Mouse (Mus musculus) adrenal gland, postnatal 36 days (tissue): ENCODE measurements around the gene Rhox2h. TPM values are rescaled to one million over a fixed set of nuclear protein-coding genes. Genes with fewer than 3 reads are reported as not detected.
"Not testable (repeated sequence)": the region's sequence is repeated elsewhere in the genome, so short reads cannot be mapped to it uniquely, and the experiment has no call there.

ENCODE experiments used
- DNase-seq, 2 experiments: peaks; one replicate each; pipeline ENCODE4 v3.0.0; 2021; ENCODE audit warnings: mixed read lengths in 1 of 2
- long read RNA-seq, 2 experiments: library from polyadenylated mRNA; stranded (forward); transcript quantifications; one replicate each; pipeline ENCODE4 v2.0.0; 2021; ENCODE audit warnings: borderline sequencing depth in 2 of 2
- total RNA-seq, 2 experiments: library from RNA; stranded (reverse); gene quantifications; 2 replicates each; pipeline ENCODE4 v1.2.3; 2021

Rhox2h gene
- total RNA-seq = not detected
- long read RNA-seq, experiment 1 = 0 reads
- long read RNA-seq, experiment 2 = 0 reads

- DNase-seq = not testable (repeated sequence)
These were observed at the start of gene Rhox2h for GRCm38 (mm10) chrX:37673177-37673576. Rhox2h (minus strand) TSS chrX:37673277.

- DNase-seq = no peak
These were observed 28.8 kb upstream of the Rhox2h start for GRCm38 (mm10) chrX:37701821-37702387.

GRCm38 (mm10) chrX:37692261-37692660 lies 19.2 kb upstream of the Rhox2h start:
- DNase-seq = no peak

GRCm38 (mm10) chrX:37683031-37683715 lies 10.1 kb upstream of the Rhox2h start:
- DNase-seq = no peak

- DNase-seq = not testable (repeated sequence)
These were observed 4.4 kb downstream of the Rhox2h start, which contains the start of gene Rhox3h for GRCm38 (mm10) chrX:37668664-37669063. Rhox3h (minus strand) TSS chrX:37668764.

- DNase-seq = not testable (repeated sequence)
These were observed 21.9 kb downstream of the Rhox2h start, which contains the start of gene Rhox4g for GRCm38 (mm10) chrX:37651227-37651626. Rhox4g (minus strand) TSS chrX:37651327.

GRCm38 (mm10) chrX:37643370-37643769 lies 29.7 kb downstream of the Rhox2h start, which contains the start of gene Rhox2g:
Rhox2g (minus strand) TSS chrX:37643470.
- not testable (repeated sequence) for DNase-seq

- not testable (repeated sequence) for DNase-seq
These were observed 44.6 kb downstream of the Rhox2h start, which contains the start of gene Rhox3g for GRCm38 (mm10) chrX:37628512-37628911. Rhox3g (minus strand) TSS chrX:37628612.

Other genes starting within 250 kb of the Rhox2h start
- not detected for gene Rhox4b, start 240.8 kb downstream of the Rhox2h start, total RNA-seq
- gene Rhox2c, start 219.6 kb downstream of the Rhox2h start, total RNA-seq = not detected
- not detected for gene Rhox3c, start 214.7 kb downstream of the Rhox2h start, total RNA-seq
- not detected for gene Rhox4c, start 192.9 kb downstream of the Rhox2h start, total RNA-seq
- not detected for gene Rhox2d, start 179.8 kb downstream of the Rhox2h start, total RNA-seq
- gene Rhox4d, start 158.9 kb downstream of the Rhox2h start, total RNA-seq = not detected
- not detected for gene Rhox2e, start 142.8 kb downstream of the Rhox2h start, total RNA-seq
- not detected for gene Rhox3e, start 131.3 kb downstream of the Rhox2h start, total RNA-seq
- not detected for gene Rhox4e, start 115.9 kb downstream of the Rhox2h start, total RNA-seq
- not detected for gene Rhox2f, start 101.9 kb downstream of the Rhox2h start, total RNA-seq
- gene Rhox3f, start 92.3 kb downstream of the Rhox2h start, total RNA-seq = not detected
- not detected for gene Rhox4f, start 65.6 kb downstream of the Rhox2h start, total RNA-seq
- gene Rhox3g, start 44.7 kb downstream of the Rhox2h start, total RNA-seq = not detected
- gene Rhox2g, start 29.8 kb downstream of the Rhox2h start, total RNA-seq = not detected
- gene Rhox4g, start 21.9 kb downstream of the Rhox2h start, total RNA-seq = not detected
- not detected for gene Rhox3h, start 4.5 kb downstream of the Rhox2h start, total RNA-seq
- gene Rhox5, start 131.6 kb upstream of the Rhox2h start, total RNA-seq = not detected
- not detected for gene Rhox6, start 153.6 kb upstream of the Rhox2h start, total RNA-seq
- not detected for gene Rhox7a, start 158.4 kb upstream of the Rhox2h start, total RNA-seq
- gene Rhox8, start 205.7 kb upstream of the Rhox2h start, total RNA-seq = not detected
- not detected for gene Rhox7b, start 224.0 kb upstream of the Rhox2h start, total RNA-seq
- gene Rhox9, start 228.5 kb upstream of the Rhox2h start, total RNA-seq = not detected